Mouse (Mus musculus): ENCODE results near the gene Map1a. TPM values are rescaled to one million over a fixed set of nuclear protein-coding genes. Genes with fewer than 3 reads are reported as not detected.

Gene Map1a
- polyA plus RNA-seq, 1 experiment from 2014 or later, result 3.2 TPM

Other genes with a start within 250 kb of the Map1a start
- 6.8 and 7.8 TPM in 2 replicates for gene Tgm5, start 203.8 kb upstream of the Map1a start, polyA plus RNA-seq (2015; fragmentation: Nextera tagmentation; extraction: Ambion mirVana)
- gene Tgm7, start 179.8 kb upstream of the Map1a start, polyA plus RNA-seq (2015; fragmentation: Nextera tagmentation; extraction: Ambion mirVana), result 0.17 and 0.25 TPM in 2 replicates
- 21.3 and 21.9 TPM in 2 replicates for gene Adal, start 149.2 kb upstream of the Map1a start, polyA plus RNA-seq (2015; fragmentation: Nextera tagmentation; extraction: Ambion mirVana)
- 22.8 and 24.5 TPM in 2 replicates for gene Lcmt2, start 148.9 kb upstream of the Map1a start, polyA plus RNA-seq (2015; fragmentation: Nextera tagmentation; extraction: Ambion mirVana)
- 57.2 and 57.6 TPM in 2 replicates for gene Tubgcp4, start 118.9 kb upstream of the Map1a start, polyA plus RNA-seq (2015; fragmentation: Nextera tagmentation; extraction: Ambion mirVana)
- gene Zscan29, start 118.5 kb upstream of the Map1a start, polyA plus RNA-seq (2015; fragmentation: Nextera tagmentation; extraction: Ambion mirVana), result 12.6 and 13.8 TPM in 2 replicates
- 72.9 and 73.7 TPM in 2 replicates for gene Trp53bp1, start 18.2 kb upstream of the Map1a start, polyA plus RNA-seq (2015; fragmentation: Nextera tagmentation; extraction: Ambion mirVana)
- 12.6 and 14.5 TPM in 2 replicates for gene Ppip5k1, start 65.8 kb downstream of the Map1a start, polyA plus RNA-seq (2015; fragmentation: Nextera tagmentation; extraction: Ambion mirVana)
- gene Ckmt1, start 68.1 kb downstream of the Map1a start, polyA plus RNA-seq (2015; fragmentation: Nextera tagmentation; extraction: Ambion mirVana), result 16.9 and 22.4 TPM in 2 replicates
- not detected in 2 replicates for gene Strc, start 97.6 kb downstream of the Map1a start, polyA plus RNA-seq (2015; fragmentation: Nextera tagmentation; extraction: Ambion mirVana)
- gene Pdia3, start 124.2 kb downstream of the Map1a start, polyA plus RNA-seq (2015; fragmentation: Nextera tagmentation; extraction: Ambion mirVana), result 811 and 867 TPM in 2 replicates
- 1.8 and 2.7 TPM in 2 replicates for gene Catsper2, start 124.2 kb downstream of the Map1a start, polyA plus RNA-seq (2015; fragmentation: Nextera tagmentation; extraction: Ambion mirVana)
- 11.2 and 12.9 TPM in 2 replicates for gene Ell3, start 154.7 kb downstream of the Map1a start, polyA plus RNA-seq (2015; fragmentation: Nextera tagmentation; extraction: Ambion mirVana)
- 482 and 510 TPM in 2 replicates for gene Serf2, start 159.6 kb downstream of the Map1a start, polyA plus RNA-seq (2015; fragmentation: Nextera tagmentation; extraction: Ambion mirVana)
- 119 and 120 TPM in 2 replicates for gene Hypk, start 163.7 kb downstream of the Map1a start, polyA plus RNA-seq (2015; fragmentation: Nextera tagmentation; extraction: Ambion mirVana)
- gene Serinc4, start 167.2 kb downstream of the Map1a start, polyA plus RNA-seq (2015; fragmentation: Nextera tagmentation; extraction: Ambion mirVana), result 0.06 and 0.10 TPM in 2 replicates
- 53.7 and 54.3 TPM in 2 replicates for gene Mfap1b, start 184.5 kb downstream of the Map1a start, polyA plus RNA-seq (2015; fragmentation: Nextera tagmentation; extraction: Ambion mirVana)
- gene Mfap1a, start 217.1 kb downstream of the Map1a start, polyA plus RNA-seq (2015; fragmentation: Nextera tagmentation; extraction: Ambion mirVana), result 28.2 and 29.4 TPM in 2 replicates
- gene Wdr76, start 217.1 kb downstream of the Map1a start, polyA plus RNA-seq (2015; fragmentation: Nextera tagmentation; extraction: Ambion mirVana), result 9.3 and 9.7 TPM in 2 replicates